Mouse (Mus musculus) E14TG2a.4 (cell line): Measurements from ENCODE around the gene Tmem95.

Experiments
- CTCF ChIP-seq: conservative IDR thresholded peaks from 2 replicates; pipeline ENCODE4 v1.5.1; 2014; ENCODE audit warnings: low read length
- NANOG ChIP-seq: IDR thresholded peaks from 2 replicates; pipeline ENCODE4 v1.6.1; 2014; ENCODE audit warnings: borderline replicate concordance, low read length, mixed read lengths
- POU5F1 ChIP-seq: IDR thresholded peaks from 2 replicates; pipeline ENCODE4 v1.6.1; 2014; ENCODE audit warnings: low read length, borderline replicate concordance

- TF ChIP-seq CTCF (no peak), POU5F1 (no peak), NANOG (no peak)
Observed at GRCm38 (mm10) chr11:69846198-69846680, 31.6 kb downstream of the Tmem95 start, which contains the start of gene Plscr3.
